ENCODE assay signal across 9 mouse cellular contexts in genomic region chr5:41044465-41044864, GRCm38 (mm10).
A peak's percentile ranks its signal among the peaks of the same experiment; 100 is the strongest.
DNase-seq lines count a peak whose midpoint lies in the region; ATAC-seq lines count a peak whose summit lies in the region.
"Had no signal": no experiment of that assay in that cellular context is flagged by ENCODE, and none has a peak within 500 bp of the region (broad histone marks: within the 10 kb centered on the region; RNA-seq: fewer than 3 reads in every experiment).

No protein-coding gene starts in this region.

- no peaks in the 10 kb centered on the region for H3K27me3 ChIP-seq in midbrain, embryonic 16.5 days (ENCODE audit: control insufficient read depth, insufficient read depth, low read depth, low read length)
- H3K27me3 ChIP-seq: embryonic facial prominence, embryonic 13.5 days had no signal

- H3K4me1 ChIP-seq in midbrain, embryonic 16.5 days (ENCODE audit: control insufficient read depth, insufficient read depth, low read length): no peaks in the 10 kb centered on the region
- H3K4me1 ChIP-seq: embryonic facial prominence, embryonic 13.5 days had no signal

- intact Hi-C loops in left cerebral cortex, postnatal 4 days (cut with DNase I): no loop called here

- no peak overlapping the region for H3K9ac ChIP-seq in midbrain, embryonic 16.5 days (ENCODE audit: low read depth, low read length)
- H3K9ac ChIP-seq: embryonic facial prominence, embryonic 13.5 days had no signal

- peak; percentile 84; the same call in 1 of the 2 replicates for ATAC-seq in midbrain, embryonic 16.5 days

- DNase-seq in urinary bladder, postnatal 14 days (ENCODE audit: low spot score): peak; percentile 65
- DNase-seq in urinary bladder, adult 2 months (ENCODE audit: low spot score): no peak
- peak; percentile 86 to 90 for DNase-seq in cerebellum, postnatal 10 days
- peak; percentile 61 to 66 for DNase-seq in frontal cortex, postnatal 25 days (ENCODE audit: low spot score in 2 of 2)
- peak; percentile 68 for DNase-seq in kidney, adult 9 months
- peak; percentile 76 for DNase-seq in left cerebral cortex, postnatal 4 days
- DNase-seq in thymus, postnatal 0 days (ENCODE audit: low spot score): peak; percentile 16

- no peak overlapping the region for H3K27ac ChIP-seq in midbrain, embryonic 16.5 days (ENCODE audit: low read length)
- H3K27ac ChIP-seq: embryonic facial prominence, embryonic 13.5 days had no signal

- no peaks in the 10 kb centered on the region for H3K9me3 ChIP-seq in midbrain, embryonic 16.5 days (replicated peaks; ENCODE audit: control insufficient read depth, low read length, poor library complexity, severe bottlenecking)
- H3K9me3 ChIP-seq: embryonic facial prominence, embryonic 13.5 days had no signal

- H3K36me3 ChIP-seq in midbrain, embryonic 16.5 days (ENCODE audit: control insufficient read depth, insufficient read depth, low read length): no peaks in the 10 kb centered on the region
- H3K36me3 ChIP-seq: embryonic facial prominence, embryonic 13.5 days had no signal

- H3K4me2 ChIP-seq in midbrain, embryonic 16.5 days (ENCODE audit: low read length): no peak overlapping the region
- H3K4me2 ChIP-seq: embryonic facial prominence, embryonic 13.5 days had no signal

- H3K4me3 ChIP-seq in midbrain, embryonic 16.5 days (ENCODE audit: low read depth, low read length): no peak overlapping the region
- H3K4me3 ChIP-seq: embryonic facial prominence, embryonic 13.5 days had no signal
